Mouse (Mus musculus): Measurements from ENCODE around the gene AL732309.1. TPM values are rescaled to one million over a fixed set of nuclear protein-coding genes. Genes with fewer than 3 reads are reported as not detected.

Gene AL732309.1
- polyA plus RNA-seq, 1 experiment from 2014 or later: 8.5 TPM

- H3K27ac ChIP-seq (ENCODE audit: low read length): no peak within 1 kb of the TSS
- H3K4me3 ChIP-seq (ENCODE audit: low read depth, low read length): peak within 1 kb of the TSS; percentile 5
- H3K9ac ChIP-seq (replicated peaks; ENCODE audit: low read depth, low read length): no peak within 1 kb of the TSS
- peaks cover 12% of the 10 kb centered on the region for H3K36me3 ChIP-seq (ENCODE audit: control insufficient read depth, insufficient read depth, low read length)
- H3K4me2 ChIP-seq (replicated peaks; ENCODE audit: low read depth, low read length): peak within 1 kb of the TSS; percentile 26
- peaks cover 44% of the 10 kb centered on the region for H3K27me3 ChIP-seq (ENCODE audit: control insufficient read depth, insufficient read depth, low read length)
- no peaks in the 10 kb centered on the region for H3K9me3 ChIP-seq (ENCODE audit: control insufficient read depth, low read depth, low read length)
- no peak for ATAC-seq (ENCODE audit: insufficient number of reproducible peaks, insufficient read depth, low FRiP score, low read depth)
- WGBS: 14% methylated on average over 11 of the region's 11 CpGs
- peaks cover 18% of the 10 kb centered on the region for H3K4me1 ChIP-seq (ENCODE audit: control insufficient read depth, insufficient read depth, low read length)
Measured at GRCm38 (mm10) chr2:25289651-25290050, 43.0 kb upstream of the AL732309.1 start, which contains the start of gene Lrrc26. TSS of gene Lrrc26 (plus strand) at chr2:25289915.

- Histone ChIP-seq H3K27ac (ENCODE audit: low read length) (no peak overlapping the region), H3K9me3 (ENCODE audit: control insufficient read depth, low read depth, low read length) (no peaks in the 10 kb centered on the region), H3K4me1 (ENCODE audit: control insufficient read depth, insufficient read depth, low read length) (peaks cover 18% of the 10 kb centered on the region), H3K4me3 (ENCODE audit: low read depth, low read length) (no peak overlapping the region), H3K9ac (replicated peaks; ENCODE audit: low read depth, low read length) (no peak overlapping the region), H3K36me3 (ENCODE audit: control insufficient read depth, insufficient read depth, low read length) (peaks cover 21% of the 10 kb centered on the region), H3K27me3 (ENCODE audit: control insufficient read depth, insufficient read depth, low read length) (peaks cover 44% of the 10 kb centered on the region), H3K4me2 (replicated peaks; ENCODE audit: low read depth, low read length) (no peak overlapping the region)
- 76% methylated on average over 7 of the region's 7 CpGs for WGBS
- ATAC-seq (ENCODE audit: insufficient number of reproducible peaks, insufficient read depth, low FRiP score, low read depth): no peak
Measured at GRCm38 (mm10) chr2:25288734-25289345, 42.2 kb upstream of the AL732309.1 start.

GRCm38 (mm10) chr2:25287927-25288649 is 41.4 kb upstream of the AL732309.1 start, which contains the start of gene Tmem210:
TSS of gene Tmem210 (plus strand) at chr2:25288145.
- Histone ChIP-seq H3K4me1 (ENCODE audit: control insufficient read depth, insufficient read depth, low read length) (peaks cover 18% of the 10 kb centered on the region), H3K27me3 (ENCODE audit: control insufficient read depth, insufficient read depth, low read length) (peaks cover 44% of the 10 kb centered on the region)
- 83% methylated on average over 6 of the region's 6 CpGs for WGBS

GRCm38 (mm10) chr2:25286837-25287636 is 40.4 kb upstream of the AL732309.1 start:
- H3K27me3 ChIP-seq (ENCODE audit: control insufficient read depth, insufficient read depth, low read length): peaks cover 36% of the 10 kb centered on the region
- no peaks in the 10 kb centered on the region for H3K9me3 ChIP-seq (ENCODE audit: control insufficient read depth, low read depth, low read length)
- peak overlapping the region; percentile 88 for H3K27ac ChIP-seq (ENCODE audit: low read length)
- peak overlapping the region; percentile 6; the same call in 1 of the 2 replicates for H3K4me2 ChIP-seq (replicated peaks; ENCODE audit: low read depth, low read length)
- H3K36me3 ChIP-seq (ENCODE audit: control insufficient read depth, insufficient read depth, low read length): peaks cover 38% of the 10 kb centered on the region
- peaks cover 12% of the 10 kb centered on the region for H3K4me1 ChIP-seq (ENCODE audit: control insufficient read depth, insufficient read depth, low read length)
- no peak overlapping the region for H3K9ac ChIP-seq (replicated peaks; ENCODE audit: low read depth, low read length)
- peak; percentile 65 for ATAC-seq (ENCODE audit: insufficient number of reproducible peaks, insufficient read depth, low FRiP score, low read depth)
- 45% methylated on average over 7 of the region's 7 CpGs for WGBS
- H3K4me3 ChIP-seq (ENCODE audit: low read depth, low read length): no peak overlapping the region

More at GRCm38 (mm10) chr2:25287927-25288649, 41.4 kb upstream of the AL732309.1 start, which contains the start of gene Tmem210:
- Histone ChIP-seq H3K9me3 (ENCODE audit: control insufficient read depth, low read depth, low read length) (no peaks in the 10 kb centered on the region), H3K36me3 (ENCODE audit: control insufficient read depth, insufficient read depth, low read length) (peaks cover 28% of the 10 kb centered on the region), H3K4me3 (ENCODE audit: low read depth, low read length) (no peak within 1 kb of the TSS), H3K9ac (replicated peaks; ENCODE audit: low read depth, low read length) (no peak within 1 kb of the TSS), H3K27ac (ENCODE audit: low read length) (peak within 1 kb of the TSS; percentile 88; the same call in 1 of the 2 replicates), H3K4me2 (replicated peaks; ENCODE audit: low read depth, low read length) (no peak within 1 kb of the TSS)
- ATAC-seq (ENCODE audit: insufficient number of reproducible peaks, insufficient read depth, low FRiP score, low read depth): no peak

GRCm38 (mm10) chr2:25286314-25286713 is 39.7 kb upstream of the AL732309.1 start:
- H3K27ac ChIP-seq (ENCODE audit: low read length): peak overlapping the region; percentile 88
- ATAC-seq (ENCODE audit: insufficient number of reproducible peaks, insufficient read depth, low FRiP score, low read depth): no peak
- peaks cover 42% of the 10 kb centered on the region for H3K36me3 ChIP-seq (ENCODE audit: control insufficient read depth, insufficient read depth, low read length)
- no peak overlapping the region for H3K4me3 ChIP-seq (ENCODE audit: low read depth, low read length)
- H3K9me3 ChIP-seq (ENCODE audit: control insufficient read depth, low read depth, low read length): no peaks in the 10 kb centered on the region
- peaks cover 11% of the 10 kb centered on the region; the same call in 1 of the 2 replicates for H3K4me1 ChIP-seq (ENCODE audit: control insufficient read depth, insufficient read depth, low read length)
- peak overlapping the region; percentile 6; the same call in 1 of the 2 replicates for H3K4me2 ChIP-seq (replicated peaks; ENCODE audit: low read depth, low read length)
- H3K27me3 ChIP-seq (ENCODE audit: control insufficient read depth, insufficient read depth, low read length): peaks cover 28% of the 10 kb centered on the region
- whole genome bisulfite sequencing: 54% methylated on average over 1 of the region's 1 CpGs
- no peak overlapping the region for H3K9ac ChIP-seq (replicated peaks; ENCODE audit: low read depth, low read length)

GRCm38 (mm10) chr2:25285551-25285950 is 38.9 kb upstream of the AL732309.1 start:
- peaks cover 11% of the 10 kb centered on the region; the same call in 1 of the 2 replicates for H3K4me1 ChIP-seq (ENCODE audit: control insufficient read depth, insufficient read depth, low read length)
- WGBS: 82% methylated on average over 2 of the region's 2 CpGs
- H3K36me3 ChIP-seq (ENCODE audit: control insufficient read depth, insufficient read depth, low read length): peaks cover 49% of the 10 kb centered on the region
- H3K9me3 ChIP-seq (ENCODE audit: control insufficient read depth, low read depth, low read length): no peaks in the 10 kb centered on the region
- ATAC-seq (ENCODE audit: insufficient number of reproducible peaks, insufficient read depth, low FRiP score, low read depth): no peak
- H3K27me3 ChIP-seq (ENCODE audit: control insufficient read depth, insufficient read depth, low read length): peaks cover 21% of the 10 kb centered on the region
- peak overlapping the region; percentile 88 for H3K27ac ChIP-seq (ENCODE audit: low read length)
- H3K4me2 ChIP-seq (replicated peaks; ENCODE audit: low read depth, low read length): no peak overlapping the region
- H3K9ac ChIP-seq (replicated peaks; ENCODE audit: low read depth, low read length): no peak overlapping the region
- no peak overlapping the region for H3K4me3 ChIP-seq (ENCODE audit: low read depth, low read length)

- no peak overlapping the region for H3K9ac ChIP-seq (replicated peaks; ENCODE audit: low read depth, low read length)
- H3K9me3 ChIP-seq (ENCODE audit: control insufficient read depth, low read depth, low read length): no peaks in the 10 kb centered on the region
- H3K27me3 ChIP-seq (ENCODE audit: control insufficient read depth, insufficient read depth, low read length): no peaks in the 10 kb centered on the region
- 64% methylated on average over 13 of the region's 13 CpGs for WGBS
- no peak overlapping the region for H3K4me2 ChIP-seq (replicated peaks; ENCODE audit: low read depth, low read length)
- no peak overlapping the region for H3K4me3 ChIP-seq (ENCODE audit: low read depth, low read length)
- no peak overlapping the region for H3K27ac ChIP-seq (ENCODE audit: low read length)
- no peaks in the 10 kb centered on the region for H3K4me1 ChIP-seq (ENCODE audit: control insufficient read depth, insufficient read depth, low read length)
- H3K36me3 ChIP-seq (ENCODE audit: control insufficient read depth, insufficient read depth, low read length): peaks cover 93% of the 10 kb centered on the region
- no peak; the same call in 1 of the 2 replicates for ATAC-seq (ENCODE audit: insufficient number of reproducible peaks, insufficient read depth, low FRiP score, low read depth)
Measured at GRCm38 (mm10) chr2:25278928-25279882, 32.5 kb upstream of the AL732309.1 start.

Data from stomach, embryonic 14.5 days (tissue).